Mouse (Mus musculus): ENCODE results near the gene Fam198b. TPM values are rescaled to one million over a fixed set of nuclear protein-coding genes. Genes with fewer than 3 reads are reported as not detected.

Fam198b gene
- polyA plus RNA-seq, 1 experiment: 2.1 TPM

DNA sequence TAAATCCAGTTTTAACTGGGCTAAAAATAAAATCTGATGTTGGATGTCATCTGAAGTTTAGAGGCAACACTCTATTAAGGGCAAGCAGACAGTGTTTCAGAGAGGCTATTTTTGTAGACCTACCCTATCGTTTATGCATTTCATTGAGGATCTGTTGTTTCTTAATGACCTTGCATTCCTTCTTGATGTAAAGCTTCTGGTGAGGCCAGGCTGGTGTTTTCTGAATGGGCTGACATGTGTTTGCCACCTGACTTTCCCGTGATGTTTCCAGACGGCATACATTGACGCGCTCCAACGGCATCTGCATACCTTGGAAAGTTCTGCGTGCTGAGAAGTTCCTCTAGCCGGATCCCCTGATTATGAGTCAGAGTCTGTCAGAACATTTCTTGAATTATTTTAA lies 104.9 kb downstream of the Fam198b start:
- Histone ChIP-seq H3K4me1 (ENCODE audit: control insufficient read depth, insufficient read depth, insufficient read length) (no peaks in the 10 kb centered on the region), H3K27me3 (ENCODE audit: control insufficient read depth, insufficient read depth, low read length) (no peaks in the 10 kb centered on the region), H3K27ac (ENCODE audit: insufficient read depth, low read length) (no peak overlapping the region), H3K36me3 (ENCODE audit: control insufficient read depth, insufficient read depth, low read length) (no peaks in the 10 kb centered on the region), H3K4me3 (ENCODE audit: extremely low read depth, insufficient read depth, insufficient read length) (no peak overlapping the region)
- 96% methylated on average over 8 of the region's 8 CpGs for WGBS
- no peak for DNase-seq (ENCODE audit: low read depth in 1 of 2, low spot score in 2 of 2)
- no peak for TF ChIP-seq POLR2A (IDR thresholded peaks at IDR 0.05; ENCODE audit: low read depth, low read length)
- TF ChIP-seq CTCF (IDR thresholded peaks at IDR 0.05; ENCODE audit: extremely low read depth, insufficient read depth, insufficient read length, insufficient replicate concordance): no peak

DNA sequence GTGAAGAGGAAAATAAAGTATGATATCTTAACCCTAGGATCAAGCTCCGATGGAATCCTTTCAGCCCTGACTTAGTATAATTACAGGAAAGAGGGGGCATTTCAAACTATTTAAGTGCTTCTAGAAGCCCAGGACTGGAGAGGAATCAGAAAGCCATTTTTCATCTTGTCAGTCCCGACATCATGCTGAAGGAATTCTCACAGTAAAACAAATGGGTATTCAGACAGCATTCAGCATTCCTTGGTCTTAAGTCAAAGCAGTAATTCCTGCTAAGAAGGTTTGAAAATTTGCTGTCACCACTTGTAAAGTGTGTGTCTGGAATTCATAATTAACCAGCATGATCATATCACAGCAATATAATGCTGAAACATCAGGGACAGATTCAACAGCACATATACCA lies 105.6 kb downstream of the Fam198b start:
- Histone ChIP-seq H3K36me3 (ENCODE audit: control insufficient read depth, insufficient read depth, low read length) (no peaks in the 10 kb centered on the region), H3K4me1 (ENCODE audit: control insufficient read depth, insufficient read depth, insufficient read length) (no peaks in the 10 kb centered on the region), H3K4me3 (ENCODE audit: extremely low read depth, insufficient read depth, insufficient read length) (no peak overlapping the region), H3K27me3 (ENCODE audit: control insufficient read depth, insufficient read depth, low read length) (no peaks in the 10 kb centered on the region), H3K27ac (ENCODE audit: insufficient read depth, low read length) (no peak overlapping the region)
- DNase-seq (ENCODE audit: low read depth in 1 of 2, low spot score in 2 of 2): no peak
- WGBS: 87% methylated on average over 2 of the region's 2 CpGs
- TF ChIP-seq POLR2A (IDR thresholded peaks at IDR 0.05; ENCODE audit: low read depth, low read length) (no peak), CTCF (IDR thresholded peaks at IDR 0.05; ENCODE audit: extremely low read depth, insufficient read depth, insufficient read length, insufficient replicate concordance) (no peak)

DNA sequence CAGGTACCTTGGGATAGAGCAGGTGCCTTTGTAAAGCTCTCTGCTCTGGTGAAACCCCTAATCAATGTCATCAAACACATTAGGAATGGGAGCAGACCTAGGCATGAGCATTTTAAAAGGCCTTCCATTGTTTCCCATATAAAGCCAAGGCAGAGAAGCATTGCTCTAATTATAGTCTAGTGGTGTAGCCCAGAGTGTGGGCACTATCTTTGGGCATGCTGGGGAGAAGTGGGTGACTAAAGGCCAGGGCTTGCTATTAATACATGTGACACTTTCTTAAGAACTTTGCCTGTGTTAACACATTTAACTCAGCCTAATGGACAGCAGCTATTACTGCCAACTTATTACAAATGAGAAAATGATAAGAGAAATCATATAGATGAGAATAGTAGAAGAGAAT lies 106.1 kb downstream of the Fam198b start:
- H3K36me3 ChIP-seq (ENCODE audit: control insufficient read depth, insufficient read depth, low read length): no peaks in the 10 kb centered on the region
- H3K4me1 ChIP-seq (ENCODE audit: control insufficient read depth, insufficient read depth, insufficient read length): no peaks in the 10 kb centered on the region

DNA sequence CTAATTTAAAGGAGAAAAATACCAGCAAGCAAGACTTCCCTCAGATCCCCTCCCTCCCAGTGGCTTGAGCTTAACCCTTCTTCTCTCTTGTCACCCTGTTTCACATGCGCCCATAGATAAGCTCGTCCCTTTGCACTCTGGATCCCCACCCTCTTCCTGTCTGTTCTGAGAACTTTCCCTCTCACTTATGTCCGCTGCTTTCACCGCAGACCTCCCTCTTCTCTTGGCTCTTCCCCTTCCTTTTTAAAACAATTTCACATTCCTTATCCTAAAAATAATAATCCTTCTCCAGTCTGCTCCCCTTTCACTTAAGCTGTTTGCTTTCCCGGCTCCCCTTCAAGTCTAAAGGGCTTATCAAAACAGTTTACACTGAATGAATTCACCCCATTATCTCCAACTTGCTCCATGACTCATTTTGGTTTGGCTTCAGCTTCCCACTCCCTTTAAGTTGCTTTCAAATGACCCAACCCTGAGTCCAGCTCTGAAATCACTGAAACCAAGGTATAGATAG lies 109.8 kb downstream of the Fam198b start:
- H3K4me3 ChIP-seq (ENCODE audit: extremely low read depth, insufficient read depth, insufficient read length): no peak overlapping the region
- DNase-seq (ENCODE audit: low read depth in 1 of 2, low spot score in 2 of 2): no peak
- H3K27me3 ChIP-seq (ENCODE audit: control insufficient read depth, insufficient read depth, low read length): no peaks in the 10 kb centered on the region
- no peak overlapping the region for H3K27ac ChIP-seq (ENCODE audit: insufficient read depth, low read length)
- H3K36me3 ChIP-seq (ENCODE audit: control insufficient read depth, insufficient read depth, low read length): no peaks in the 10 kb centered on the region
- TF ChIP-seq CTCF (IDR thresholded peaks at IDR 0.05; ENCODE audit: extremely low read depth, insufficient read depth, insufficient read length, insufficient replicate concordance): no peak
- TF ChIP-seq POLR2A (IDR thresholded peaks at IDR 0.05; ENCODE audit: low read depth, low read length): no peak
- WGBS: 23% methylated on average over 5 of the region's 5 CpGs
- H3K4me1 ChIP-seq (ENCODE audit: control insufficient read depth, insufficient read depth, insufficient read length): no peaks in the 10 kb centered on the region

More for the DNA sequence above, 106.1 kb downstream of the Fam198b start:
- H3K27ac ChIP-seq (ENCODE audit: insufficient read depth, low read length): no peak overlapping the region
- no peak for TF ChIP-seq CTCF (IDR thresholded peaks at IDR 0.05; ENCODE audit: extremely low read depth, insufficient read depth, insufficient read length, insufficient replicate concordance)
- no peak for DNase-seq (ENCODE audit: low read depth in 1 of 2, low spot score in 2 of 2)
- H3K27me3 ChIP-seq (ENCODE audit: control insufficient read depth, insufficient read depth, low read length): no peaks in the 10 kb centered on the region
- no peak overlapping the region for H3K4me3 ChIP-seq (ENCODE audit: extremely low read depth, insufficient read depth, insufficient read length)

DNA sequence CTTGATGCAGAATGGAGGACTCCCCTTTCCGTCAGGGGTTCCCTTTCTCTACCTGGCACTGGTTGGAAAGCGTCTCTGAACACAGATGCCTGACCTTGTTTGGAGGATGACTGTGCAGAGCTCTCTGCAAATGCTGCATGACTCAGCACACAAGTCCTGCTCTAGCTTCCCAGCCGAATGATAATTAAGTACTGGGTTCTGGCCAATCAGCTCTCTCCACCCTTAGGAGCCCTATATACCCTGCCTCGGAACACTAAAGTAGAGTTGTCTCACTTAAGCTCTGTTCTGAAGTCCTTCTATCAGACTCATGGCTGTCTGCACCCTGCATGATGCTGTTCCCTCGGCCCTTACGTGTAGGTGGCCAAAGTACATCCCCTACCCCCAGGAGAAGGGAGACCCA lies 111.4 kb downstream of the Fam198b start:
- TF ChIP-seq POLR2A (IDR thresholded peaks at IDR 0.05; ENCODE audit: low read depth, low read length) (no peak), CTCF (IDR thresholded peaks at IDR 0.05; ENCODE audit: extremely low read depth, insufficient read depth, insufficient read length, insufficient replicate concordance) (no peak)
- DNase-seq (ENCODE audit: low read depth in 1 of 2, low spot score in 2 of 2): no peak
- WGBS: 57% methylated on average over 6 of the region's 6 CpGs
- H3K4me1 ChIP-seq (ENCODE audit: control insufficient read depth, insufficient read depth, insufficient read length): no peaks in the 10 kb centered on the region
- no peak overlapping the region for H3K4me3 ChIP-seq (ENCODE audit: extremely low read depth, insufficient read depth, insufficient read length)
- no peaks in the 10 kb centered on the region for H3K36me3 ChIP-seq (ENCODE audit: control insufficient read depth, insufficient read depth, low read length)
- no peaks in the 10 kb centered on the region for H3K27me3 ChIP-seq (ENCODE audit: control insufficient read depth, insufficient read depth, low read length)
- H3K27ac ChIP-seq (ENCODE audit: insufficient read depth, low read length): no peak overlapping the region

Other genes starting within 250 kb of the Fam198b start
- 0.09 and 0.14 TPM in 2 replicates for gene Rxfp1, start 146.7 kb upstream of the Fam198b start, polyA plus RNA-seq (2012; rRNA removed)
- 0.15 and 0.18 TPM in 2 replicates for gene Tmem144, start 31.8 kb upstream of the Fam198b start, polyA plus RNA-seq (2012; rRNA removed)

Measured in spleen, adult 2 months (tissue).